In genomic region chr14:75236636-75237003, GRCm38 (mm10) we compare ENCODE assay signal across 22 mouse cellular contexts. TPM values are rescaled to one million over a fixed set of nuclear protein-coding genes. Genes with fewer than 3 reads are reported as not detected.
DNase-seq lines count a peak whose midpoint lies in the region; ATAC-seq lines count a peak whose summit lies in the region.
"Had no signal": no experiment of that assay in that cellular context is flagged by ENCODE, and none has a peak within 500 bp of the region (broad histone marks: within the 10 kb centered on the region; RNA-seq: fewer than 3 reads in every experiment).

No protein-coding gene starts in this region.

- no peak overlapping the region for H3K9ac ChIP-seq in hindbrain, embryonic 12.5 days
- H3K9ac ChIP-seq in hindbrain, embryonic 16.5 days (ENCODE audit: low read depth, low read length), result no peak overlapping the region
- 0 out of 2 replicates have a peak overlapping the region, but pooled peaks have one; percentile 18 for H3K9ac ChIP-seq in forebrain, embryonic 11.5 days (ENCODE audit: low read length)
- H3K9ac ChIP-seq in hindbrain, embryonic 13.5 days, result no peak overlapping the region
- H3K9ac ChIP-seq in neural tube, embryonic 12.5 days, result no peak overlapping the region
- H3K9ac ChIP-seq: embryonic facial prominence, embryonic 15.5 days; heart, embryonic 15.5 days; liver, embryonic 13.5 days; lung, embryonic 15.5 days had no signal

- H3K27me3 ChIP-seq in hindbrain, embryonic 12.5 days, result no peaks in the 10 kb centered on the region
- H3K27me3 ChIP-seq in hindbrain, embryonic 16.5 days (replicated peaks; ENCODE audit: control insufficient read depth, insufficient read depth, low read length), result no peaks in the 10 kb centered on the region
- no peaks in the 10 kb centered on the region for H3K27me3 ChIP-seq in forebrain, embryonic 11.5 days (ENCODE audit: control insufficient read depth, insufficient read depth, low read length)
- no peaks in the 10 kb centered on the region; the same call in 1 of the 2 replicates for H3K27me3 ChIP-seq in hindbrain, embryonic 13.5 days
- H3K27me3 ChIP-seq in neural tube, embryonic 12.5 days (replicated peaks), result no peaks in the 10 kb centered on the region
- H3K27me3 ChIP-seq: CH12.LX; embryonic facial prominence, embryonic 15.5 days; heart, embryonic 15.5 days; liver, embryonic 13.5 days; lung, embryonic 15.5 days had no signal

- H3K4me3 ChIP-seq in hindbrain, embryonic 12.5 days, result no peak overlapping the region
- H3K4me3 ChIP-seq in hindbrain, embryonic 16.5 days (ENCODE audit: low read length), result no peak overlapping the region
- H3K4me3 ChIP-seq in forebrain, embryonic 11.5 days (ENCODE audit: low read depth, low read length), result no peak overlapping the region
- no peak overlapping the region for H3K4me3 ChIP-seq in hindbrain, embryonic 13.5 days
- no peak overlapping the region for H3K4me3 ChIP-seq in neural tube, embryonic 12.5 days
- H3K4me3 ChIP-seq: embryonic facial prominence, embryonic 15.5 days; heart, adult 2 months; heart, embryonic 15.5 days; liver, embryonic 13.5 days; lung, embryonic 15.5 days; myocyte had no signal

- H3K36me3 ChIP-seq in hindbrain, embryonic 12.5 days, result no peaks in the 10 kb centered on the region
- H3K36me3 ChIP-seq in hindbrain, embryonic 16.5 days (ENCODE audit: control insufficient read depth, insufficient read depth, low read length), result no peaks in the 10 kb centered on the region
- H3K36me3 ChIP-seq in forebrain, embryonic 11.5 days (ENCODE audit: control insufficient read depth, insufficient read depth, low read length), result no peaks in the 10 kb centered on the region
- H3K36me3 ChIP-seq in hindbrain, embryonic 13.5 days, result no peaks in the 10 kb centered on the region
- no peaks in the 10 kb centered on the region for H3K36me3 ChIP-seq in neural tube, embryonic 12.5 days
- H3K36me3 ChIP-seq: embryonic facial prominence, embryonic 15.5 days; heart, embryonic 15.5 days; liver, embryonic 13.5 days; lung, embryonic 15.5 days had no signal

- 0 out of 2 replicates have a peak, but pooled peaks have one; percentile 33 for ATAC-seq in hindbrain, embryonic 12.5 days (ENCODE audit: low FRiP score)
- ATAC-seq in hindbrain, embryonic 16.5 days, result no peak
- ATAC-seq in forebrain, embryonic 11.5 days (replicated peaks; ENCODE audit: low FRiP score), result peak; percentile 45
- 0 out of 2 replicates have a peak, but pooled peaks have one; percentile 22 for ATAC-seq in hindbrain, embryonic 13.5 days (ENCODE audit: low FRiP score)
- peak; percentile 4; the same call in 1 of the 2 replicates for ATAC-seq in neural tube, embryonic 12.5 days (ENCODE audit: low FRiP score, low read depth)

- 73% methylated on average over 4 of the region's 4 CpGs for WGBS in hindbrain, embryonic 12.5 days
- 65% methylated on average over 4 of the region's 4 CpGs for WGBS in hindbrain, embryonic 16.5 days
- 28% methylated on average over 4 of the region's 4 CpGs for WGBS in forebrain, embryonic 11.5 days
- WGBS in hindbrain, embryonic 13.5 days, result 68% methylated on average over 4 of the region's 4 CpGs
- WGBS in neural tube, embryonic 12.5 days, result 61% methylated on average over 4 of the region's 4 CpGs

- peaks cover 12% of the 10 kb centered on the region for H3K4me1 ChIP-seq in hindbrain, embryonic 12.5 days
- peaks cover 11% of the 10 kb centered on the region for H3K4me1 ChIP-seq in hindbrain, embryonic 16.5 days (ENCODE audit: control insufficient read depth, insufficient read depth, low read depth, low read length)
- peaks cover 12% of the 10 kb centered on the region for H3K4me1 ChIP-seq in forebrain, embryonic 11.5 days (replicated peaks; ENCODE audit: control insufficient read depth, insufficient read depth, low read length)
- H3K4me1 ChIP-seq in hindbrain, embryonic 13.5 days (replicated peaks), result peaks cover 15% of the 10 kb centered on the region
- peaks cover 8% of the 10 kb centered on the region for H3K4me1 ChIP-seq in neural tube, embryonic 12.5 days
- H3K4me1 ChIP-seq: embryonic facial prominence, embryonic 15.5 days; heart, embryonic 15.5 days; lung, embryonic 15.5 days had no signal

- H3K4me2 ChIP-seq in hindbrain, embryonic 12.5 days (replicated peaks), result no peak overlapping the region
- H3K4me2 ChIP-seq in hindbrain, embryonic 16.5 days (ENCODE audit: low read length), result no peak overlapping the region; the same call in 1 of the 2 replicates
- H3K4me2 ChIP-seq in forebrain, embryonic 11.5 days (ENCODE audit: low read depth, low read length, severe bottlenecking), result no peak overlapping the region
- H3K4me2 ChIP-seq in hindbrain, embryonic 13.5 days, result no peak overlapping the region
- no peak overlapping the region for H3K4me2 ChIP-seq in neural tube, embryonic 12.5 days (replicated peaks)
- H3K4me2 ChIP-seq: embryonic facial prominence, embryonic 15.5 days; heart, embryonic 15.5 days; liver, embryonic 13.5 days; lung, embryonic 15.5 days had no signal

- DNase-seq in forebrain, embryonic 11.5 days (ENCODE audit: low spot score), result peak; percentile 59
- no peak for DNase-seq in left cerebral cortex, adult 18-20 months (ENCODE audit: low spot score in 2 of 2)
- no peak for DNase-seq in urinary bladder, adult 2 months (ENCODE audit: low spot score)
- DNase-seq: adrenal gland, adult 2 months; cerebellum, adult 9-11 months; gastrocnemius, postnatal 14 days; heart, adult 2 months; kidney, adult 8-10 months; liver, embryonic 13.5 days had no signal

- H3K9me3 ChIP-seq in hindbrain, embryonic 12.5 days (replicated peaks), result no peaks in the 10 kb centered on the region
- H3K9me3 ChIP-seq in hindbrain, embryonic 16.5 days (ENCODE audit: control insufficient read depth, low read length), result no peaks in the 10 kb centered on the region
- H3K9me3 ChIP-seq in forebrain, embryonic 11.5 days (ENCODE audit: control insufficient read depth, low read length), result no peaks in the 10 kb centered on the region
- no peaks in the 10 kb centered on the region for H3K9me3 ChIP-seq in hindbrain, embryonic 13.5 days
- H3K9me3 ChIP-seq in neural tube, embryonic 12.5 days, result no peaks in the 10 kb centered on the region
- H3K9me3 ChIP-seq: embryonic facial prominence, embryonic 15.5 days; heart, embryonic 15.5 days; liver, embryonic 13.5 days; lung, embryonic 15.5 days had no signal

- H3K27ac ChIP-seq in hindbrain, embryonic 12.5 days, result peak overlapping the region; percentile 66
- no peak overlapping the region; the same call in 1 of the 2 replicates for H3K27ac ChIP-seq in hindbrain, embryonic 16.5 days (ENCODE audit: low read depth, low read length)
- H3K27ac ChIP-seq in forebrain, embryonic 11.5 days (ENCODE audit: low read depth, low read length), result peak overlapping the region; percentile 92
- H3K27ac ChIP-seq in hindbrain, embryonic 13.5 days, result peak overlapping the region; percentile 70; the same call in 1 of the 2 replicates
- 0 out of 2 replicates have a peak overlapping the region, but pooled peaks have one; percentile 15 for H3K27ac ChIP-seq in neural tube, embryonic 12.5 days
- H3K27ac ChIP-seq: embryonic facial prominence, embryonic 15.5 days; heart, adult 2 months; heart, embryonic 15.5 days; liver, embryonic 13.5 days; lung, embryonic 15.5 days had no signal

RNA-seq across cellular contexts. Expression of gene Cpb2, which starts 5.5 kb away (rescaled TPM):
- polyA plus RNA-seq in hindbrain, embryonic 12.5 days (2016; fragmentation: Nextera tagmentation; extraction: Ambion mirVana), result not detected in 2 replicates
- 0.14 TPM in 1 of 2 replicates, not detected in the other for polyA plus RNA-seq in hindbrain, embryonic 16.5 days (2015; fragmentation: Nextera tagmentation; extraction: Ambion mirVana)
- polyA plus RNA-seq in forebrain, embryonic 11.5 days (2014; fragmentation: Nextera tagmentation; extraction: Ambion mirVana), result not detected in 2 replicates
- not detected in 2 replicates for polyA plus RNA-seq in hindbrain, embryonic 13.5 days (2015; fragmentation: Nextera tagmentation; extraction: Ambion mirVana)
- polyA plus RNA-seq in neural tube, embryonic 12.5 days (2016; fragmentation: Nextera tagmentation; extraction: Ambion mirVana), result 0.32 TPM in 1 of 2 replicates, not detected in the other
- not detected for total RNA-seq in left cerebral cortex, adult 18-20 months (2021)
- 0.15 and 0.22 TPM in 2 replicates for polyA plus RNA-seq in urinary bladder, adult 2 months (2012; rRNA removed)
- total RNA-seq: CH12.LX; gastrocnemius, postnatal 14 days; heart, adult 2 months had no signal
- polyA plus RNA-seq: adrenal gland, adult 2 months; embryonic facial prominence, embryonic 15.5 days; frontal cortex, adult 2 months; heart, adult 2 months; large intestine, adult 2 months; limb, embryonic 11.5 days; lung, embryonic 15.5 days; myocyte; spleen, adult 2 months had no signal

RNA-seq across cellular contexts. Expression of gene Zc3h13, which starts 47.6 kb away (rescaled TPM):
- polyA plus RNA-seq in hindbrain, embryonic 12.5 days (2016; fragmentation: Nextera tagmentation; extraction: Ambion mirVana), result 38.9 and 43.9 TPM in 2 replicates
- 38.5 and 41.5 TPM in 2 replicates for polyA plus RNA-seq in hindbrain, embryonic 16.5 days (2015; fragmentation: Nextera tagmentation; extraction: Ambion mirVana)
- polyA plus RNA-seq in forebrain, embryonic 11.5 days (2014; fragmentation: Nextera tagmentation; extraction: Ambion mirVana), result 35.3 and 40.6 TPM in 2 replicates
- 42.4 and 49.5 TPM in 2 replicates for polyA plus RNA-seq in hindbrain, embryonic 13.5 days (2015; fragmentation: Nextera tagmentation; extraction: Ambion mirVana)
- polyA plus RNA-seq in neural tube, embryonic 12.5 days (2016; fragmentation: Nextera tagmentation; extraction: Ambion mirVana), result 42.5 and 46.2 TPM in 2 replicates
- 10 to 100 TPM; 55.2 to 56.4 TPM for total RNA-seq in left cerebral cortex, adult 18-20 months (2021)
- 16.2 and 21.7 TPM in 2 replicates for polyA plus RNA-seq in urinary bladder, adult 2 months (2012; rRNA removed)
